ENCODE assay signal across 11 mouse cellular contexts in the genomic region with DNA sequence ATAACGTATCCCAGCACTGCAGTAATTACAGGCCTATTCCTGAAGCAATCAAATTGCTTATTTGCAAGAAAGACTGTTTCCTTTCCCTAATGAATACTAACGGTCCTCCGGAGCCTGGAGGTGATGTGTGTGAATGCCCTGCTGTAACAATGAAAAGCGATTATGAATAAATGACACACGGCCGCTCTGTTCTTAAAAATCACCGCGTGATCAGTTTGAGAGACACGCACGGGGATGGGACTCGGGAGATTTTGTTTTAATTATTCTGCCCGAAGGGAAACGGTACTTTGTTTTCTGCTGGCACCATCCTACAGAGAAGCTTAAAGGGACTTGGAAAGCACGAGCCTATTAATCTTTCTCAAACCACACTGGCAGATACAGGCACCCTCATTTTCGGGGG. TPM values are rescaled to one million over a fixed set of nuclear protein-coding genes. Genes with fewer than 3 reads are reported as not detected.
DNase-seq lines count a peak whose midpoint lies in the region; ATAC-seq and TF ChIP-seq lines count a peak whose summit lies in the region.
"Had no signal": no experiment of that assay in that cellular context is flagged by ENCODE, and none has a peak within 500 bp of the region (broad histone marks: within the 10 kb centered on the region; RNA-seq: fewer than 3 reads in every experiment).

No protein-coding gene starts in this region.

- TF ChIP-seq EP300 in stomach, postnatal 0 days (optimal IDR thresholded peaks at IDR 0.05), result no peak

- no peaks in the 10 kb centered on the region for H3K27me3 ChIP-seq in neural tube, embryonic 11.5 days (ENCODE audit: control insufficient read depth, insufficient read depth, low read length)
- H3K27me3 ChIP-seq in forebrain, embryonic 16.5 days (replicated peaks; ENCODE audit: control insufficient read depth, insufficient read depth, low read length), result no peaks in the 10 kb centered on the region
- H3K27me3 ChIP-seq in midbrain, embryonic 13.5 days, result no peaks in the 10 kb centered on the region
- no peaks in the 10 kb centered on the region for H3K27me3 ChIP-seq in stomach, postnatal 0 days (ENCODE audit: control insufficient read depth, insufficient read depth, low read length)

- TF ChIP-seq CTCF in stomach, postnatal 0 days (IDR thresholded peaks at IDR 0.05; ENCODE audit: low read depth), result no peak

- peak overlapping the region; percentile 18; the same call in 1 of the 2 replicates for H3K9ac ChIP-seq in neural tube, embryonic 11.5 days (ENCODE audit: low read length)
- peak overlapping the region; percentile 51 for H3K9ac ChIP-seq in forebrain, embryonic 16.5 days (replicated peaks; ENCODE audit: low read depth, low read length)
- peak overlapping the region; percentile 25 for H3K9ac ChIP-seq in midbrain, embryonic 13.5 days (replicated peaks)
- H3K9ac ChIP-seq in stomach, postnatal 0 days (ENCODE audit: low read length), result no peak overlapping the region

- H3K27ac ChIP-seq in neural tube, embryonic 11.5 days (ENCODE audit: low read depth, low read length), result peak overlapping the region; percentile 24; the same call in 1 of the 2 replicates
- peak overlapping the region; percentile 80 for H3K27ac ChIP-seq in forebrain, embryonic 16.5 days (ENCODE audit: low read length)
- H3K27ac ChIP-seq in midbrain, embryonic 13.5 days, result peak overlapping the region; percentile 73
- H3K27ac ChIP-seq in stomach, postnatal 0 days (replicated peaks), result no peak overlapping the region

- 58% methylated on average over 15 of the region's 15 CpGs for WGBS in neural tube, embryonic 11.5 days
- WGBS in forebrain, embryonic 16.5 days, result 3% methylated on average over 15 of the region's 15 CpGs
- WGBS in midbrain, embryonic 13.5 days, result 21% methylated on average over 15 of the region's 15 CpGs
- 47% methylated on average over 15 of the region's 15 CpGs for WGBS in stomach, postnatal 0 days

- ATAC-seq in neural tube, embryonic 11.5 days (ENCODE audit: insufficient read depth, low FRiP score, low TSS enrichment), result peak; percentile 46; the same call in 1 of the 2 replicates
- peak; percentile 68 for ATAC-seq in forebrain, embryonic 16.5 days
- ATAC-seq in midbrain, embryonic 13.5 days, result peak; percentile 81
- ATAC-seq in stomach, postnatal 0 days (ENCODE audit: low FRiP score, low TSS enrichment), result no peak

- intact Hi-C loops in left cerebral cortex, postnatal 25 days (cut with DNase I), result no loop called here

- no peak overlapping the region for H3K4me2 ChIP-seq in neural tube, embryonic 11.5 days (ENCODE audit: low read depth)
- H3K4me2 ChIP-seq in forebrain, embryonic 16.5 days (ENCODE audit: low read length), result peak overlapping the region; percentile 56
- H3K4me2 ChIP-seq in midbrain, embryonic 13.5 days (replicated peaks), result peak overlapping the region; percentile 27
- H3K4me2 ChIP-seq in stomach, postnatal 0 days (replicated peaks; ENCODE audit: low read depth), result peak overlapping the region; percentile 17; the same call in 1 of the 2 replicates

- no peaks in the 10 kb centered on the region for H3K36me3 ChIP-seq in neural tube, embryonic 11.5 days (ENCODE audit: control insufficient read depth, insufficient read depth, low read length)
- no peaks in the 10 kb centered on the region for H3K36me3 ChIP-seq in forebrain, embryonic 16.5 days (ENCODE audit: control insufficient read depth, insufficient read depth)
- H3K36me3 ChIP-seq in midbrain, embryonic 13.5 days, result no peaks in the 10 kb centered on the region
- H3K36me3 ChIP-seq in stomach, postnatal 0 days (ENCODE audit: control insufficient read depth, insufficient read depth, low read length), result no peaks in the 10 kb centered on the region

- DNase-seq in neural tube, embryonic 11.5 days (ENCODE audit: low spot score), result no peak
- DNase-seq in neural tube, embryonic 10.5 days (ENCODE audit: extremely low spot score, low spot score), result no peak
- DNase-seq in stomach, postnatal 0 days (ENCODE audit: low spot score), result no peak
- DNase-seq in left cerebral cortex, postnatal 25 days (ENCODE audit: low spot score in 2 of 2), result no peak
- no peak for DNase-seq in lung, adult 18-20 months
- no peak for DNase-seq in layer of hippocampus, adult 9-10 months (ENCODE audit: low spot score)
- DNase-seq: gastrocnemius, postnatal 10 days; heart, postnatal 10 days; thymus, postnatal 4 days had no signal

- H3K9me3 ChIP-seq in neural tube, embryonic 11.5 days (ENCODE audit: control insufficient read depth, low read length), result no peaks in the 10 kb centered on the region
- no peaks in the 10 kb centered on the region for H3K9me3 ChIP-seq in forebrain, embryonic 16.5 days (ENCODE audit: control insufficient read depth, low read length)
- 0 out of 2 replicates have a peak, but pooled peaks cover 3% of the 10 kb centered on the region for H3K9me3 ChIP-seq in midbrain, embryonic 13.5 days
- H3K9me3 ChIP-seq in stomach, postnatal 0 days (ENCODE audit: control insufficient read depth, low read length), result no peaks in the 10 kb centered on the region

- no peak overlapping the region for H3K4me3 ChIP-seq in neural tube, embryonic 11.5 days (ENCODE audit: low read depth, low read length)
- peak overlapping the region; percentile 30 for H3K4me3 ChIP-seq in forebrain, embryonic 16.5 days (replicated peaks; ENCODE audit: low read length)
- no peak overlapping the region for H3K4me3 ChIP-seq in midbrain, embryonic 13.5 days (replicated peaks)
- no peak overlapping the region for H3K4me3 ChIP-seq in stomach, postnatal 0 days (ENCODE audit: low read depth, low read length)

- peaks cover 4% of the 10 kb centered on the region; the same call in 1 of the 2 replicates for H3K4me1 ChIP-seq in neural tube, embryonic 11.5 days (ENCODE audit: control insufficient read depth, insufficient read depth, low read length)
- peaks cover 12% of the 10 kb centered on the region for H3K4me1 ChIP-seq in forebrain, embryonic 16.5 days (replicated peaks; ENCODE audit: control insufficient read depth, insufficient read depth, low read length)
- H3K4me1 ChIP-seq in midbrain, embryonic 13.5 days (replicated peaks), result peaks cover 21% of the 10 kb centered on the region
- no peaks in the 10 kb centered on the region for H3K4me1 ChIP-seq in stomach, postnatal 0 days (replicated peaks; ENCODE audit: control insufficient read depth, insufficient read depth)

RNA-seq across cellular contexts. Expression of gene Cbr4, which starts 41.2 kb away (rescaled TPM):
- polyA plus RNA-seq in neural tube, embryonic 11.5 days (2014; fragmentation: Nextera tagmentation; extraction: Ambion mirVana), result 25.2 and 26.5 TPM in 2 replicates
- polyA plus RNA-seq in forebrain, embryonic 16.5 days (2015; fragmentation: Nextera tagmentation; extraction: Ambion mirVana), result 19.6 and 22.1 TPM in 2 replicates
- 21.4 and 25.0 TPM in 2 replicates for polyA plus RNA-seq in midbrain, embryonic 13.5 days (2015; fragmentation: Nextera tagmentation; extraction: Ambion mirVana)
- 42.7 and 47.0 TPM in 2 replicates for polyA plus RNA-seq in stomach, postnatal 0 days (2015; fragmentation: Nextera tagmentation; extraction: Ambion mirVana)
- total RNA-seq in left cerebral cortex, postnatal 25 days (2021), result 10 to 100 TPM; 21.3 to 21.5 TPM
